Mouse (Mus musculus) ES-Bruce4 (cell line): ENCODE data around the gene Pld6.

ENCODE experiments used
- CTCF ChIP-seq: IDR thresholded peaks from one replicate; pipeline ENCODE4 v1.8.1; 2011; ENCODE audit warnings: low read depth, low read length
- POLR2A ChIP-seq: IDR thresholded peaks from one replicate; pipeline ENCODE4 v1.8.1; 2011; ENCODE audit warnings: low read length; ENCODE audit not compliant: insufficient read depth

DNA sequence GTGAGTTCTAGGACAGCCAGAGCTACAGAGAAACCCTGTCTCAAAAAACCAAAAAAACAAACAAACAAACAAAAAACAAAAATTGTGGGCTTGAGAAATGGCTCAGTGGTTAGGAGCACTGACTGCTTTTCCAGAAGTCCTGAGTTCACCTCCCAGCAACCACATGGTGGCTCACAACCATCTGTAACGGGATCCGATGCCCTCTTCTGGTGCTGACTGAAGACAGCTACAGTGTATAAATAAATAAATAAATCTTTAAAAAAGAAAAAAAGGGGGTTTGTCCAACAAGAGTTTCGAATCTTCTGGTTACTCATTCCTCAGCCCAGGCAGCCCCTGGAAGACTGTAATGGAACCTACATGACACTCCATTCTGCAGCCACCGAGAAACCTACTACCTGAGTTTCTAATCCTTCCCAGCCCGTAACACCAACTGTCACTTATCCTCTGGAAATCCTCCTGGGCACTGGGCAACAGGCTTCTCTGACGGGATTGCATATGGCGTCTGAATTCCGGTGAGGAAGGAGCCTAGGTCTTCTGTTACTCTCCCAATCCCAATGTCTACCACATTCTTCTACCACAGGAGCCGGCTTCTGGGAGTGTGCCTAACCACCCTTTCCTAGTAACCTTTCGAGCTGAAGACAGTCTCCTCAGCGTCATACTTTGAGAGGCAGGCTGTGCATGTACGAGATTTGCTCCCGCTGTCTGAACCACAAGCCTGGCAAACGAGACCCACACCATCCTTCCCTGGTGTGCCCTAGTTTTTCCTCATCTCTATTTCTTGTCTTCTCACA lies 20.9 kb upstream of the Pld6 start:
- peak; percentile 2 for TF ChIP-seq CTCF
- TF ChIP-seq POLR2A: no peak
